Mouse (Mus musculus) C2C12 (cell line): ENCODE measurements around the gene Tle2. TPM values are rescaled to one million over a fixed set of nuclear protein-coding genes. Genes with fewer than 3 reads are reported as not detected.

ENCODE experiments used
- H3K27me3 ChIP-seq: one replicate; pipeline ENCODE4 v1.6.1; 2011; ENCODE audit not compliant: control insufficient read depth, insufficient read depth, insufficient read length
- H3K36me3 ChIP-seq: one replicate; pipeline ENCODE4 v1.6.1; 2011; ENCODE audit not compliant: control insufficient read depth, insufficient read depth
- H3K4me3 ChIP-seq: one replicate; pipeline ENCODE4 v1.5.1; 2011; ENCODE audit warnings: mild to moderate bottlenecking, control low read depth; ENCODE audit not compliant: poor library complexity, insufficient read depth, severe bottlenecking
- H3K79me2 ChIP-seq: one replicate; pipeline ENCODE4 v1.6.1; 2011; ENCODE audit not compliant: control insufficient read depth, insufficient read depth
- H3K79me3 ChIP-seq: one replicate; pipeline ENCODE4 v1.6.1; 2011; ENCODE audit warnings: low read depth, control low read depth
- H3ac ChIP-seq: one replicate; pipeline ENCODE3; 2011; ENCODE audit warnings: low read depth; ENCODE audit not compliant: control insufficient read depth, insufficient read length
- CEBPB ChIP-seq: IDR thresholded peaks from one replicate; pipeline ENCODE4 v1.6.1; 2011; ENCODE audit warnings: low read depth, mild to moderate bottlenecking, control low read depth, moderate library complexity
- CTCF ChIP-seq: IDR thresholded peaks from one replicate; pipeline ENCODE4 v1.5.1; 2011; ENCODE audit not compliant: control insufficient read depth, insufficient read depth, insufficient read length
- FOSL1 ChIP-seq: IDR thresholded peaks from one replicate; pipeline ENCODE4 v1.8.0; 2011; ENCODE audit warnings: mild to moderate bottlenecking, low read length; ENCODE audit not compliant: poor library complexity, insufficient read depth, severe bottlenecking
- MAX ChIP-seq: IDR thresholded peaks from one replicate; pipeline ENCODE4 v1.6.1; 2011; ENCODE audit warnings: mild to moderate bottlenecking, control low read depth
- MYOD1 ChIP-seq: IDR thresholded peaks from one replicate; pipeline ENCODE4 v1.6.1; 2011; ENCODE audit warnings: low read depth; ENCODE audit not compliant: control insufficient read depth, insufficient read length
- MYOG ChIP-seq: IDR thresholded peaks from one replicate; pipeline ENCODE4 v1.6.1; 2011; ENCODE audit not compliant: control insufficient read depth, insufficient read length; ENCODE audit errors: extremely low read depth
- USF1 ChIP-seq: IDR thresholded peaks from one replicate; pipeline ENCODE4 v1.6.1; 2011; ENCODE audit warnings: low read depth, mild to moderate bottlenecking, control low read depth, moderate library complexity
- polyA plus RNA-seq: library from polyadenylated mRNA; unstranded; fragments of >200 nt; fragmentation: generic; extraction: Trizol; gene quantifications from one replicate; pipeline ENCODE4 v1.2.1, GENCODE M21; 2012; ENCODE audit warnings: missing spikeins

Tle2 gene
- polyA plus RNA-seq, 1 experiment, result 7.1 TPM

DNA sequence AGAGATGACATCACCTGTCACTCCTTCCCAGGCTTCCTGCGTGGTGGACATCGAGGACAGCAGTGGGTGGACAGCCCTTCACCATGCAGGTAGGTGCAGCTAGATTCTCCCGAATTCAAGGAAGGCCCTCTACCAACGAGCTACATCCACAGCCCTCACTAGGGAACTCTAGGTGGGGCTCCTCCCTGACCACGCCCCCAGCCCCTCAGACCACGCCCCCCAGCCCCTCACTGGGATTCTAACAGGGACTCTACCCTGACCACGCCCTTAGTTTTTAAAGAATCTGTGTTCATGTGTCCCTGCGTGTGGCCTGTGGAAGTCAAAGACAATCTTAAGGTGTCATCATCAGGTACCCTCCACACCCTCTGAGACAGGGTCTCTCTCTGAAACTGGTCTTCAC, 62.0 kb downstream of the Tle2 start:
- Histone ChIP-seq H3K27me3 (peaks cover 3% of the 10 kb centered on the region), H3K79me3 (no peaks in the 10 kb centered on the region), H3K36me3 (no peaks in the 10 kb centered on the region), H3ac (no peak overlapping the region), H3K4me3 (no peak overlapping the region), H3K79me2 (no peaks in the 10 kb centered on the region)
- TF ChIP-seq MYOD1, result no peak
- TF ChIP-seq MYOG, result no peak
- TF ChIP-seq FOSL1, result no peak

- H3K79me3 ChIP-seq, result peaks cover 2% of the 10 kb centered on the region
- H3K27me3 ChIP-seq, result peaks cover 3% of the 10 kb centered on the region
- no peak for TF ChIP-seq FOSL1
- TF ChIP-seq CEBPB, result no peak
- no peak for TF ChIP-seq MYOG
- no peak for TF ChIP-seq CTCF
- no peak for TF ChIP-seq MYOD1
- no peak for TF ChIP-seq MAX
- TF ChIP-seq USF1, result no peak
- no peak overlapping the region for H3ac ChIP-seq
- H3K79me2 ChIP-seq, result peaks cover 11% of the 10 kb centered on the region
- H3K4me3 ChIP-seq, result no peak overlapping the region
- H3K36me3 ChIP-seq, result no peaks in the 10 kb centered on the region
Measured at GRCm38 (mm10) chr10:81638101-81638500, 63.7 kb downstream of the Tle2 start.

Other genes starting within 250 kb of the Tle2 start
- gene Tbxa2r, start 245.8 kb upstream of the Tle2 start, polyA plus RNA-seq, result 0.02 TPM
- 0.08 TPM for gene Gipc3, start 231.3 kb upstream of the Tle2 start, polyA plus RNA-seq
- 89.0 TPM for gene Hmg20b, start 224.1 kb upstream of the Tle2 start, polyA plus RNA-seq
- gene Mfsd12, start 217.1 kb upstream of the Tle2 start, polyA plus RNA-seq, result 8.2 TPM
- 0.51 TPM for gene 4930404N11Rik, start 208.7 kb upstream of the Tle2 start, polyA plus RNA-seq
- 61.6 TPM for gene Fzr1, start 196.0 kb upstream of the Tle2 start, polyA plus RNA-seq
- gene Dohh, start 190.1 kb upstream of the Tle2 start, polyA plus RNA-seq, result 148 TPM
- gene Gm48551, start 190.1 kb upstream of the Tle2 start, polyA plus RNA-seq, result 1.7 TPM
- gene Gm48552, start 185.6 kb upstream of the Tle2 start, polyA plus RNA-seq, result 0.20 TPM
- 0.32 TPM for gene Smim24, start 181.5 kb upstream of the Tle2 start, polyA plus RNA-seq
- 86.7 TPM for gene Nfic, start 118.9 kb upstream of the Tle2 start, polyA plus RNA-seq
- 1.0 TPM for gene Celf5, start 91.9 kb upstream of the Tle2 start, polyA plus RNA-seq
- 122 TPM for gene Ncln, start 78.2 kb upstream of the Tle2 start, polyA plus RNA-seq
- gene S1pr4, start 74.4 kb upstream of the Tle2 start, polyA plus RNA-seq, result 0.02 TPM
- 0.16 TPM for gene Gna15, start 50.3 kb upstream of the Tle2 start, polyA plus RNA-seq
- gene Gna11, start 29.4 kb upstream of the Tle2 start, polyA plus RNA-seq, result 77.6 TPM
- gene Aes, start 15.1 kb upstream of the Tle2 start, polyA plus RNA-seq, result 532 TPM
- 8.6 TPM for gene Tle6, start 26.5 kb downstream of the Tle2 start, polyA plus RNA-seq
- gene BC025920, start 31.7 kb downstream of the Tle2 start, polyA plus RNA-seq, result 0.25 TPM
- gene Sirt6, start 53.2 kb downstream of the Tle2 start, polyA plus RNA-seq, result 20.8 TPM
- 8.5 TPM for gene Ankrd24, start 54.0 kb downstream of the Tle2 start, polyA plus RNA-seq
- 0.56 TPM for gene Gm10778, start 74.5 kb downstream of the Tle2 start, polyA plus RNA-seq
- gene Zfp433, start 130.3 kb downstream of the Tle2 start, polyA plus RNA-seq, result 0.94 TPM
- 0.61 TPM for gene Gm3055, start 196.6 kb downstream of the Tle2 start, polyA plus RNA-seq
- not detected for gene Gm4767, start 237.6 kb downstream of the Tle2 start, polyA plus RNA-seq